Mouse (Mus musculus): ENCODE results near the gene Lemd1. TPM values are rescaled to one million over a fixed set of nuclear protein-coding genes. Genes with fewer than 3 reads are reported as not detected.
A peak's percentile ranks its signal among the peaks of the same experiment; 100 is the strongest.
"Not testable (repeated sequence)": the region's sequence is repeated elsewhere in the genome, so short reads cannot be mapped to it uniquely, and the experiment has no call there.

Lemd1 gene
- polyA plus RNA-seq, 1 experiment = not detected

GRCm38 (mm10) chr1:132161211-132161880 lies 29.9 kb upstream of the Lemd1 start:
- H3K4me1 ChIP-seq (ENCODE audit: control insufficient read depth, insufficient read depth, low read length) = no peaks in the 10 kb centered on the region
- 52% methylated on average over 7 of the region's 7 CpGs for WGBS
- DNase-seq = no peak
- TF ChIP-seq CTCF (IDR thresholded peaks at IDR 0.05; ENCODE audit: insufficient read depth, low read length) = no peak
- TF ChIP-seq POLR2A (IDR thresholded peaks at IDR 0.05; ENCODE audit: borderline replicate concordance, extremely low read depth, low read depth, low read length) = no peak
- no peak overlapping the region for H3K4me3 ChIP-seq (replicated peaks; ENCODE audit: extremely low read depth, low read depth, low read length)

GRCm38 (mm10) chr1:132162618-132163017 lies 28.6 kb upstream of the Lemd1 start:
- H3K4me3 ChIP-seq (replicated peaks; ENCODE audit: extremely low read depth, low read depth, low read length); DNase-seq; H3K4me1 ChIP-seq (ENCODE audit: control insufficient read depth, insufficient read depth, low read length): not testable (repeated sequence)
- 47% methylated on average over 9 of the region's 9 CpGs for WGBS

- no peak for DNase-seq
- Histone ChIP-seq H3K4me3 (replicated peaks; ENCODE audit: extremely low read depth, low read depth, low read length) (no peak overlapping the region), H3K4me1 (ENCODE audit: control insufficient read depth, insufficient read depth, low read length) (peaks cover 3% of the 10 kb centered on the region; the same call in 1 of the 2 replicates)
- TF ChIP-seq CTCF (IDR thresholded peaks at IDR 0.05; ENCODE audit: insufficient read depth, low read length) (no peak), POLR2A (IDR thresholded peaks at IDR 0.05; ENCODE audit: borderline replicate concordance, extremely low read depth, low read depth, low read length) (no peak)
- WGBS = 41% methylated on average over 13 of the region's 13 CpGs
Observed at GRCm38 (mm10) chr1:132164780-132165518, 26.3 kb upstream of the Lemd1 start.

- WGBS = 65% methylated on average over 3 of the region's 3 CpGs
- no peak for DNase-seq
- peak; percentile 27; the same call in 1 of the 2 replicates for TF ChIP-seq CTCF (IDR thresholded peaks at IDR 0.05; ENCODE audit: insufficient read depth, low read length)
- no peak for TF ChIP-seq POLR2A (IDR thresholded peaks at IDR 0.05; ENCODE audit: borderline replicate concordance, extremely low read depth, low read depth, low read length)
Observed at GRCm38 (mm10) chr1:132165859-132166258, 25.4 kb upstream of the Lemd1 start.

GRCm38 (mm10) chr1:132168115-132168767 lies 23.0 kb upstream of the Lemd1 start:
- peaks cover 3% of the 10 kb centered on the region; the same call in 1 of the 2 replicates for H3K4me1 ChIP-seq (ENCODE audit: control insufficient read depth, insufficient read depth, low read length)
- TF ChIP-seq POLR2A (IDR thresholded peaks at IDR 0.05; ENCODE audit: borderline replicate concordance, extremely low read depth, low read depth, low read length) = no peak
- no peak for TF ChIP-seq CTCF (IDR thresholded peaks at IDR 0.05; ENCODE audit: insufficient read depth, low read length)
- no peak for DNase-seq
- H3K4me3 ChIP-seq (replicated peaks; ENCODE audit: extremely low read depth, low read depth, low read length) = no peak overlapping the region
- 10% methylated on average over 12 of the region's 12 CpGs for WGBS

More at GRCm38 (mm10) chr1:132165859-132166258, 25.4 kb upstream of the Lemd1 start:
- Histone ChIP-seq H3K4me1 (ENCODE audit: control insufficient read depth, insufficient read depth, low read length) (peaks cover 3% of the 10 kb centered on the region; the same call in 1 of the 2 replicates), H3K4me3 (replicated peaks; ENCODE audit: extremely low read depth, low read depth, low read length) (no peak overlapping the region)

GRCm38 (mm10) chr1:132170698-132171097 lies 20.5 kb upstream of the Lemd1 start:
- Histone ChIP-seq H3K4me1 (ENCODE audit: control insufficient read depth, insufficient read depth, low read length) (peaks cover 3% of the 10 kb centered on the region; the same call in 1 of the 2 replicates), H3K4me3 (replicated peaks; ENCODE audit: extremely low read depth, low read depth, low read length) (no peak overlapping the region)
- DNase-seq = no peak
- 25% methylated on average over 6 of the region's 6 CpGs for WGBS
- TF ChIP-seq CTCF (IDR thresholded peaks at IDR 0.05; ENCODE audit: insufficient read depth, low read length) (no peak), POLR2A (IDR thresholded peaks at IDR 0.05; ENCODE audit: borderline replicate concordance, extremely low read depth, low read depth, low read length) (no peak)

- no peak overlapping the region for H3K4me3 ChIP-seq (replicated peaks; ENCODE audit: extremely low read depth, low read depth, low read length)
- H3K4me1 ChIP-seq (ENCODE audit: control insufficient read depth, insufficient read depth, low read length) = peaks cover 3% of the 10 kb centered on the region; the same call in 1 of the 2 replicates
- TF ChIP-seq POLR2A (IDR thresholded peaks at IDR 0.05; ENCODE audit: borderline replicate concordance, extremely low read depth, low read depth, low read length) = no peak
- TF ChIP-seq CTCF (IDR thresholded peaks at IDR 0.05; ENCODE audit: insufficient read depth, low read length) = no peak
- no peak for DNase-seq
- 40% methylated on average over 1 of the region's 2 CpGs for WGBS
Observed at GRCm38 (mm10) chr1:132171619-132172018, 19.6 kb upstream of the Lemd1 start.

GRCm38 (mm10) chr1:132186303-132186702 lies 4.9 kb upstream of the Lemd1 start:
- no peak for DNase-seq
- no peak overlapping the region for H3K4me3 ChIP-seq (replicated peaks; ENCODE audit: extremely low read depth, low read depth, low read length)
- no peaks in the 10 kb centered on the region for H3K4me1 ChIP-seq (ENCODE audit: control insufficient read depth, insufficient read depth, low read length)
- no peak for TF ChIP-seq CTCF (IDR thresholded peaks at IDR 0.05; ENCODE audit: insufficient read depth, low read length)
- TF ChIP-seq POLR2A (IDR thresholded peaks at IDR 0.05; ENCODE audit: borderline replicate concordance, extremely low read depth, low read depth, low read length) = no peak
- WGBS = 77% methylated on average over 4 of the region's 4 CpGs

- Histone ChIP-seq H3K4me3 (replicated peaks; ENCODE audit: extremely low read depth, low read depth, low read length) (no peak overlapping the region), H3K4me1 (ENCODE audit: control insufficient read depth, insufficient read depth, low read length) (no peaks in the 10 kb centered on the region)
- 40% methylated on average over 9 of the region's 9 CpGs for WGBS
- DNase-seq = no peak
- TF ChIP-seq CTCF (IDR thresholded peaks at IDR 0.05; ENCODE audit: insufficient read depth, low read length) = no peak
- no peak for TF ChIP-seq POLR2A (IDR thresholded peaks at IDR 0.05; ENCODE audit: borderline replicate concordance, extremely low read depth, low read depth, low read length)
Observed at GRCm38 (mm10) chr1:132188442-132189066, 2.7 kb upstream of the Lemd1 start.

Measured in lung, adult 2 months (tissue).